Mouse (Mus musculus): ENCODE results near the gene Snca. TPM values are rescaled to one million over a fixed set of nuclear protein-coding genes. Genes with fewer than 3 reads are reported as not detected.

Snca gene
- 51.1 and 64.5 TPM in 2 replicates for polyA plus RNA-seq (2015; fragmentation: Nextera tagmentation; extraction: Ambion mirVana)

DNA sequence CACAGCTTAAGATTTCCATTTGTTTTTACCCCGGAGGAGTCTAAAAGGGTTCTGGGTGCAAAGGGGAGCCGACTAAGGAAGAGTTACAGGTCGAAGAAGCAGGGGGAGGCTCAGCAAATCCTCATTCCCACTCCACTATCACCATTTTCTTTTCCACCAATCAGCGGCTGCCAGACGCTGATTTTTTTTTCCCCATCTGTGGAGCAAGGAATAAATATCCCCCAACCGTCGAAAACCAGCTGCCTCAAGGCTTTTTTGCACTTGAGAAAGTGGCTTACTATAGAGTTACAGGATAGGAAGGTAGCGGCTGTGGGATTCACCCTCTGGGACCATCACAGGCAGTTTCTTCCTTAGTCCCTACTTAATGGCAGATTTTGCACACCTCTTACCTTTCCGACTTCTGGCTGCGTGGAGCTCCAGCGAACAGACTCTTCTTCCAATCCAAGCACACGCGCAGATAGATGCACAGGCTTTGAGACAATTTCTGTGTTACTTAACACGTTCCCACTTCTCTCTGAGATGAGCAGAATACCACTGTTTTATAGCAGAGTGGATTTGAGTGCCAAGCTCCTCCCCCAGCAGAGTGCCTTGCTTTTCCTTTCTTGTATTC lies at the start of gene Snca:
Snca (minus strand) TSS at position 574 of the 610 bp plus-strand sequence.
- Histone ChIP-seq H3K36me3 (ENCODE audit: insufficient read depth, low read length) (no peaks in the 10 kb centered on the region), H3K27ac (ENCODE audit: low read length) (no peak within 1 kb of the TSS), H3K27me3 (replicated peaks; ENCODE audit: insufficient read depth, low read length) (no peaks in the 10 kb centered on the region), H3K9me3 (ENCODE audit: low read length) (no peaks in the 10 kb centered on the region), H3K4me3 (ENCODE audit: low read depth, low read length) (peak within 1 kb of the TSS; percentile 39), H3K4me2 (replicated peaks; ENCODE audit: low read depth, low read length) (peak within 1 kb of the TSS; percentile 69), H3K4me1 (ENCODE audit: insufficient read depth, low read depth, low read length) (no peaks in the 10 kb centered on the region; the same call in 1 of the 2 replicates), H3K9ac (replicated peaks; ENCODE audit: low read depth) (no peak within 1 kb of the TSS)
- DNase-seq (ENCODE audit: low spot score) (no peak), ATAC-seq (no peak)
- TF ChIP-seq EP300 (IDR thresholded peaks at IDR 0.05): no peak
- TF ChIP-seq CTCF (IDR thresholded peaks at IDR 0.05): no peak
- 2% methylated on average over 14 of the region's 14 CpGs for WGBS

DNA sequence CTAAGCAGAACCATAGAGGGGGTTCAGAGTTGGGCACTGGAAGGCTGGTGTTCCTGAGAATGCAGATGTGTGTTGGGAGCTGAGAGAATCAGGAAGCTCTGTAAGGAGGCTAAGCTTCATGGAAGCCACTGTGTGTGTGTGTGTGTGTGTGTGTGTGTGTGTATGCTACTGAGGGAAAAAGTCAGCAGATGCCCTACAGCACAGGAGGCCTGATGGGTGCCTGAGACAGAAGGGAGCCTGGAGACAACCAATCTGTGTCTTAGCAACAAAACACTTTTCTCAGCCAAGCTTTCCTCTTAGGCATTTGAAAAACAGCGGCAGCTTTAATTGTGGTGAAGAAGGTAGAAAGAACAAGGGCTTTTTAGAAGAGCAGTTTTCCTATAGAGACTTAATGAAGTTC lies 40.5 kb upstream of the Snca start:
- Histone ChIP-seq H3K4me1 (ENCODE audit: insufficient read depth, low read depth, low read length) (no peaks in the 10 kb centered on the region), H3K27ac (ENCODE audit: low read length) (no peak overlapping the region), H3K36me3 (ENCODE audit: insufficient read depth, low read length) (no peaks in the 10 kb centered on the region), H3K4me3 (ENCODE audit: low read depth, low read length) (no peak overlapping the region), H3K27me3 (replicated peaks; ENCODE audit: insufficient read depth, low read length) (no peaks in the 10 kb centered on the region), H3K4me2 (replicated peaks; ENCODE audit: low read depth, low read length) (no peak overlapping the region), H3K9me3 (ENCODE audit: low read length) (no peaks in the 10 kb centered on the region), H3K9ac (replicated peaks; ENCODE audit: low read depth) (no peak overlapping the region)
- DNase-seq (ENCODE audit: low spot score): no peak
- ATAC-seq: no peak
- TF ChIP-seq EP300 (IDR thresholded peaks at IDR 0.05) (no peak), CTCF (IDR thresholded peaks at IDR 0.05) (no peak)
- 73% methylated on average over 1 of the region's 1 CpGs for WGBS

- Histone ChIP-seq H3K9me3 (ENCODE audit: low read length) (no peaks in the 10 kb centered on the region), H3K4me1 (ENCODE audit: insufficient read depth, low read depth, low read length) (no peaks in the 10 kb centered on the region), H3K9ac (replicated peaks; ENCODE audit: low read depth) (no peak overlapping the region), H3K27me3 (replicated peaks; ENCODE audit: insufficient read depth, low read length) (no peaks in the 10 kb centered on the region), H3K4me3 (ENCODE audit: low read depth, low read length) (no peak overlapping the region), H3K36me3 (ENCODE audit: insufficient read depth, low read length) (no peaks in the 10 kb centered on the region), H3K4me2 (replicated peaks; ENCODE audit: low read depth, low read length) (no peak overlapping the region), H3K27ac (ENCODE audit: low read length) (no peak overlapping the region)
- DNase-seq (ENCODE audit: low spot score) (no peak), ATAC-seq (no peak)
- TF ChIP-seq EP300 (IDR thresholded peaks at IDR 0.05) (no peak), CTCF (IDR thresholded peaks at IDR 0.05) (no peak)
- 60% methylated on average over 2 of the region's 2 CpGs for WGBS
Measured at GRCm38 (mm10) chr6:60856599-60856998, 26.9 kb upstream of the Snca start.

GRCm38 (mm10) chr6:60851690-60852089 lies 22.0 kb upstream of the Snca start:
- Histone ChIP-seq H3K9ac (replicated peaks; ENCODE audit: low read depth) (no peak overlapping the region), H3K36me3 (ENCODE audit: insufficient read depth, low read length) (no peaks in the 10 kb centered on the region), H3K27me3 (replicated peaks; ENCODE audit: insufficient read depth, low read length) (no peaks in the 10 kb centered on the region), H3K9me3 (ENCODE audit: low read length) (no peaks in the 10 kb centered on the region), H3K4me3 (ENCODE audit: low read depth, low read length) (no peak overlapping the region), H3K4me1 (ENCODE audit: insufficient read depth, low read depth, low read length) (no peaks in the 10 kb centered on the region), H3K27ac (ENCODE audit: low read length) (no peak overlapping the region), H3K4me2 (replicated peaks; ENCODE audit: low read depth, low read length) (no peak overlapping the region)
- TF ChIP-seq CTCF (IDR thresholded peaks at IDR 0.05) (no peak), EP300 (IDR thresholded peaks at IDR 0.05) (no peak)
- WGBS: 81% methylated on average over 2 of the region's 2 CpGs
- no peak for DNase-seq (ENCODE audit: low spot score)
- ATAC-seq: no peak

DNA sequence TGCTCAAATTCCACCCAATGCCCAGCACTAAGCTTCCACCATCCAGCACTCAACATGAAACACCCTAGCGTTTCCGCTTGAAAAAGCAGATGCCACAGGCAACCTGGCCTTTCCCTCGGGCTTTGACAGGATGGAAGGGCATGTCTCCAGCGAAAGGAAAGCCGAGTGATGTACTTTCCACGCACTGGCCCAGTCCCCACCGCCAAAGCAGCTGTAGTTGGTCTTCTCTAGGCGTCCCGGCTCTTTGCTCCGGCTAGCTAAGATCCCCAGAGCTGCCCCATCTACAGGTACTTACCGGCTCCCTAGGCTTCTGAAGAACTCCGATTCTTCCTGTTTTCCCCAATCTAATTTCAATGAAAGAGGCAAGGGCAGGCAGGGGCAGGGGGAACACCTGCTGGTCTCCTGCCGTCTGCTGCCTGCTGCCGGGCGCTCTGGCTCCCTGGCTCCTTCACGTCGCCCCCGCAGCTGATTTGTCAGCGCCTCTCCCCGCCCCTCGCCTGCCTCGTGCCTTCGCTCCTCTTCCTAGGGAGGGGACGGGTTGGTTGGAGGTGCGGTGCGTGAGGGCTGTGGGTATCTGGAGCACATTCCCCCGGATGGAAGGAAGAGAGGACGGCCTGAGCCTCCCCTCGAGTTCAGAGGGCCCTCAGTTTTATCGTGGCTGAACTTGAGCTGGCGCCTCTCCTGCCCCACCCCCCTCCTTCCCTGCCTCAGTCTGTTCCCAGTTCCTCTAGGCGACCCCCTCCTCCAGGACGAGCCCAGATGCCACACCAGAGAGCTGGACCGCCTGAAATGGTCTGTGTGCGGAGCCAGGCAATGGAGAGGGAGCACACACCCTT lies 1.0 kb downstream of the Snca start:
- no peak overlapping the region for H3K27ac ChIP-seq (ENCODE audit: low read length)
- no peaks in the 10 kb centered on the region; the same call in 1 of the 2 replicates for H3K4me1 ChIP-seq (ENCODE audit: insufficient read depth, low read depth, low read length)
- no peaks in the 10 kb centered on the region for H3K36me3 ChIP-seq (ENCODE audit: insufficient read depth, low read length)
- H3K27me3 ChIP-seq (replicated peaks; ENCODE audit: insufficient read depth, low read length): no peaks in the 10 kb centered on the region
- H3K9ac ChIP-seq (replicated peaks; ENCODE audit: low read depth): no peak overlapping the region
- peak overlapping the region; percentile 69 for H3K4me2 ChIP-seq (replicated peaks; ENCODE audit: low read depth, low read length)
- peak overlapping the region; percentile 39 for H3K4me3 ChIP-seq (ENCODE audit: low read depth, low read length)
- TF ChIP-seq CTCF (IDR thresholded peaks at IDR 0.05): no peak
- TF ChIP-seq EP300 (IDR thresholded peaks at IDR 0.05): no peak
- peak; percentile 60 for DNase-seq (ENCODE audit: low spot score)
- ATAC-seq: peak; percentile 87
- H3K9me3 ChIP-seq (ENCODE audit: low read length): no peaks in the 10 kb centered on the region
- 7% methylated on average over 34 of the region's 35 CpGs for WGBS

GRCm38 (mm10) chr6:60828047-60828428 lies 1.6 kb downstream of the Snca start:
- peak; percentile 47; the same call in 1 of the 2 replicates for ATAC-seq
- H3K9ac ChIP-seq (replicated peaks; ENCODE audit: low read depth): no peak overlapping the region
- H3K4me1 ChIP-seq (ENCODE audit: insufficient read depth, low read depth, low read length): no peaks in the 10 kb centered on the region; the same call in 1 of the 2 replicates
- H3K4me2 ChIP-seq (replicated peaks; ENCODE audit: low read depth, low read length): peak overlapping the region; percentile 69
- no peaks in the 10 kb centered on the region for H3K27me3 ChIP-seq (replicated peaks; ENCODE audit: insufficient read depth, low read length)
- peak; percentile 5 for DNase-seq (ENCODE audit: low spot score)
- peak overlapping the region; percentile 39; the same call in 1 of the 2 replicates for H3K4me3 ChIP-seq (ENCODE audit: low read depth, low read length)
- WGBS: 50% methylated on average over 1 of the region's 1 CpGs
- TF ChIP-seq EP300 (IDR thresholded peaks at IDR 0.05): no peak
- H3K27ac ChIP-seq (ENCODE audit: low read length): no peak overlapping the region
- H3K36me3 ChIP-seq (ENCODE audit: insufficient read depth, low read length): no peaks in the 10 kb centered on the region
- H3K9me3 ChIP-seq (ENCODE audit: low read length): no peaks in the 10 kb centered on the region
